Mouse (Mus musculus) inflammation-experienced regulatory T-cells, adult 6 months (primary cell): ENCODE measurements around the gene Dao. TPM values are rescaled to one million over a fixed set of nuclear protein-coding genes. Genes with fewer than 3 reads are reported as not detected.

Experiments used
- ATAC-seq: one replicate; pipeline ENCODE4 v1.8.0; 2017
- polyA plus RNA-seq, 3 experiments: library from polyadenylated mRNA; unstranded; fragments of 100-300 nt; shearing (Covaris generic); gene quantifications; one replicate each; pipeline ENCODE4 v1.2.1; 2017

Gene Dao
- polyA plus RNA-seq, 3 experiments from 2014 or later = not detected

DNA sequence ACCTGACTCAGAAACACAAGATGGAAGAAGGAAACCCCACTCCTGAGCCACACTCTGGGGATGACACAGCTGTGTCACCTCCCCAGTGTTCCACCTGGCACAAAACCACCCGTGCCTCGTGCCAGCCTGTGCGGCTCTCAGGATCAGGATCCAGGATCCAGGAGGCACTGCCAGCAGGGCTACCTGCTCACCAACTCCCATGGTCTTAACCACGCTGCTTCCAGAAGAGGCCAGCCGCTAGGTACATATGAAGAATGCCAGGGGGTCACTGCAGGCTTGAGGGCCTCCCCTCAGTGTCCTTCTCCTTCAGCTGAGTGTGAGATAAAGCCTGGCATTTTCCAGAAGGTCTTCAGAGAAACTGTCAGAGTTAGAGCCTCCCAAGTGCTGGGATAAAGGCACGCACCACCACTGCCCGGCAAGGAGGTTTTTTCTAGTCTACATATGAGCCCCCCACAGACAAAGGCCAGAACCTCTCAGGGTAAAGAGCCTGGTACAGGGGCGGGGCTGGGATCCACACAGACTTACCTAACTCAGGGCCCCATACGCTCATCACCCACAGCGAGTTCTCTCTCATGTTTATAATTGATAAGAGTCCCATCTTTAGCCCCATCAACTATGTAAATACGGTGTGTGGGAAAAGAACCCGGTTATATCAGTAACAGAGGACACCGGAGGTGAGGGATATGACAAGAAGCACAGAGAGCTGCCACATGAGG is 19.3 kb upstream of the Dao start:
- ATAC-seq = no peak

DNA sequence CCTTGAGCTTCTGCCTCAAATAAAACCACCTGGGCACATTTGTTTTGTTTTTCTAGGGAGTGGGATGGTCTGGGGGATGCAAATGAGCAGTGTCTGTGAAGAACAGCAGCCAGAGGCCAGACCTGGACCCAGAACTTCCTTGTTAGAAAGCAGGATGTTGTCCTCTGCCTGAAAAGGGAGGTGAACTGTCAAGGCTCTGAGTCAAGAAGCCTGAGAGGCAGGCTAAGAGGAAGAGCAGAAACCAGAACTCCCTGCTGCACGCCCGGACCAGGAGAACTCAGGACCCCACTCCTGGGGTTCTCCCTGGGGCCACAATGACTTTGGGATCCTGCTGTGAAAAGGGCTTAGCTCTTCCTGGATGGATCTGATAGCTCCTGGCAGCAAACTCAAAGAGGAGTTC is 17.8 kb upstream of the Dao start:
- peak; percentile 43 for ATAC-seq

GRCm38 (mm10) chr5:113986182-113986961 is 17.1 kb upstream of the Dao start:
- ATAC-seq = no peak

DNA sequence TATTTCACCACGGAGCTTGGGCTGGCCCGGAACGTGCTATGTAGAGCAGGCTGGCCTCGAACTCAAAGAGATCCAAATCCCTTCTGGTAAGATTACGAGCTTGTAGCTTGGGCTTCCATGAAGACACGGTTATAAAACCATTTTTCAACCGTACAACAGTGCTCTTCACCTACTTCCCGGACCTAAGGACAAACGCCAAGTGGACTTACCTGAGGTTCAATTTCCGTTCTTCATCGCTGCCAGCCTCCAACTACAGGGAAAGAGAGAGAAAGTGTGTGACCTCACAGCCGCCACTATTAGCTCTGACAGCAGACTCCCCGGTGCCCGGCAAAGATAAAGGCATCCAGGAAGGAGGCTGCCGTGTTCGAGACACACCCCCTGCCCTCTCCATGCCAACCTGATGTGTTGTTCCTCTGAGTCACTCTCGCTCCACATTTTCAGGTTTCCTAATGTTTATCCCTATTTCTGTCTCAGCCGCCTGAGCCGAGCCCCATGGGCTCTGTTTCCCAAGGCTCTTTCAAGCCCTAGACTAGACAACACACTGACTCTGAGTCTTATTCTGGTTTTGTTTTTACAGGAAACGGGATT is 14.0 kb upstream of the Dao start:
- no peak for ATAC-seq

DNA sequence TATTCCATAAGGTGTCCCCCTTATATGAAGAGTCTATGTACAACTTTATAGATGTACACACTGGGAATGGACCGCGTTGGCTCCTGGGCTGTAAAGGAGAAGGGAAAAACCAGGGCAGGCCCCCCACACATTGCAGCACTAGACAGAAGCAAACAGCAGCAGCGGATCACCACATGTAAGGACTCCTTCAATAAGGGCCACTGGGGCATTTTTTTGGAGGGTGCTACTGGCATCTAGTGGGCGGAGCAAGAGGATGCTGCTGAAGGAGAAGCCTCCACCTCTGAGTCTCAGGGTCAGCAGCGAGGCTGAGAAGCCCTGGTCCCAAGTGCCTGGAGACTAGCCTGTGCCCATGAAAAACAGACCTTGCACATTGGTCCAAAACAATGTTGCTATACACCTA is 12.9 kb upstream of the Dao start:
- no peak for ATAC-seq

DNA sequence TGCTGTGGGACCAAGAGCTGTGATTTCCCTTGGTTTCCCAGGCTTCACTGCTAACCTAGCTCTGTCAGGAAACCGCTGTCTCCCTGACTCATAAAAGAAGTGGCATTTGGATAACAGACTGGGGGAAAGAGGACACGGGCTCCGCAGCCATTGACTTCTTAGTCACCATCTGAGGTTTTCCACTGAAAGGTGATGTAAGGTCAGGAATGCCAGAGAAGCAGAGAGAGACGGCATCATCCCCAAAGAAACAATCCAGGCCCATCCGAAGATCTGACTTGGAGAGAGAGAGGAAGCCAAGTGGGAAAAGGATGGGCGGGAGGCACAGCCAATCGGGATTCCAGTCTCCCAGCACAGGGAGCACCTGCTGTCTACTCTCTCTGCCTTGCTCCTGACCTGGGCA is 12.4 kb upstream of the Dao start:
- ATAC-seq = no peak

DNA sequence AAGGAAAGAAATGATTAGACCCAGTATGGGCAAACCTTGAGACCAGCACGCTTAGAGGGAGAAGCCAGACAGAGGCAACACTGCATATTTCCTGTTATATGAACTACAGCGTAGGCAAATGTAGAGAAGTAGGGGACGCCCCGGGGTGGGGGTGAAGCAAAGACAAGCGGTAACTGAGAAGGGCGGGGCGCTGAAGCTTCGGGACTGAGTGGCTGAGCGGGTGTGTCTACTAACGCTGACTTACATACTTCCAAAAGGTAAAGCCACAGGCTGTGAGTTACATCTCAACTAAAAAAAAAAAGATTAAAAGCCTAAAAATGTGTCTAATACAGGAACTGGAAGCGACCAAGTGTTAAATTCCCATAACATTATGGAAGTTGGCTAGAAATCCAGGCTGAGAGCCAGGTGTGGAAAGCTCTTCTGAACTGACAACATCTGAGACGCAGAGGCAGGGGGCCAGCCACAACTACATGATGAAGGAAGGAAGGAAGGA is 11.1 kb upstream of the Dao start:
- ATAC-seq = peak; percentile 98

DNA sequence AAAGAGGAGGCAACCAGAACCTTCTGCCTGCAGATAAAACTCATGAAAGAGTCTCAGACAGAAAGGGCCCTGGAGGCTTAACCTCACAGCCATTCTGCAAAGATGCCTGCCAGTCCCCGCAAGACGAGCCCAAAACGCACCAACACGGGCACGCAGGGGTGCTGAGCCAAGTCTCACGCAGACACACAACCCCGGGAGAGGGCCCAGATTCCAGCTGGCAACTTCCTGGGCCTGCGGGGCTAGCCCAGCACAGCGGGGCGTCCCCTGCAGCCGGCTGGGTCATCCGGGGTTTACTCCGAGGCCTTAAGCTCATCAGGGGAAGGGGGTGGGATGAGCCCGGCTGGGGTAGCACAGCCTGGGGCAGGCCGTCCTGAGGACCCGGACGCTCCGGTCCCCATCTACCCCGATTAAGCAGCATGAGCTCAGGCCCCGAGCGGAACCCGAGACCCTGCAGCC is 10.4 kb upstream of the Dao start:
- ATAC-seq = peak; percentile 30

GRCm38 (mm10) chr5:113993487-113994465 is 9.7 kb upstream of the Dao start, which contains the start of gene Ssh1:
TSS of gene Ssh1 (minus strand) at chr5:113993894.
- peak; percentile 10 for ATAC-seq

GRCm38 (mm10) chr5:113996458-113996857 is 7.0 kb upstream of the Dao start:
- ATAC-seq = no peak

DNA sequence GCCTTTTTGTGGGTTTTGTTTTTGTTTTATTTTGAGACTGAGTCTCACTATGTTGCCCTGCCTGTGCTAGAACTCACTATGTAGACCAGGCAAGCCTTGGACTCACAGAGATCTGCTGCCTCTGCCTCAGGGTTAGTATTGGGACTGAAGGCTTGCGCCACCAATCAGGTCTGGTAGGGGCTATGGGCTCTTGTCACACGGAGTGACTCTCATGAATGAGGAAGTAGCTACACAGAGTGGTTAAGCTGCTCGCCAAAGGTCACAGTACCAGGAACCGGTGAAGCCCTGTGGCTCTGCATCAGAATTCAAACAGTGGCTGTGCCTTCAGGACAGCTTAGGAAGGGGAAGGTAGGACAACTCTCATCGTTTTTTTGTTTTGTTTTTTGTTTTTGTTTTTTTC is 4.1 kb upstream of the Dao start:
- no peak for ATAC-seq

GRCm38 (mm10) chr5:114004573-114004972 is 1.1 kb downstream of the Dao start:
- ATAC-seq = no peak

DNA sequence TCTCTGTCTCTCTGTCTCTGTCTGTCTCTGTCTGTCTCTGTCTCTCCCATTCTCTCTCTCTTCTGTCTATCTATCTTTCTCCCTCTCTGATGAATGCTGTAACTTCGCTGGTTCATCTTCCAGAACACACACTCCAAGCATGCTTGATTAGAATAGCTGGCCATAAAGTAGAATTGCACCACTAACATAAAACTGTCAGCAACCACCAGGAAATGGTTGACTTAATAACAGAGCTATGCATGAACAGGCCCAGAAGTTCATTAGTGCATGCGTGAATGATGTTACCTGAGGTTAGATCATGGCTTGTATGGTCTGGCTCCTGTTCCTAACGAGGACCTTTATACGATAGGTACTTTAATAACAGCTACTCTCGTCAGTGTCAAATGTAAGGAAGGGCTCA is 1.6 kb downstream of the Dao start:
- ATAC-seq = no peak

GRCm38 (mm10) chr5:114006974-114007373 is 3.5 kb downstream of the Dao start:
- no peak for ATAC-seq

- no peak for ATAC-seq
Observed at GRCm38 (mm10) chr5:114007753-114008453, 4.4 kb downstream of the Dao start.

- no peak for ATAC-seq
Observed at GRCm38 (mm10) chr5:114009049-114009448, 5.5 kb downstream of the Dao start.

DNA sequence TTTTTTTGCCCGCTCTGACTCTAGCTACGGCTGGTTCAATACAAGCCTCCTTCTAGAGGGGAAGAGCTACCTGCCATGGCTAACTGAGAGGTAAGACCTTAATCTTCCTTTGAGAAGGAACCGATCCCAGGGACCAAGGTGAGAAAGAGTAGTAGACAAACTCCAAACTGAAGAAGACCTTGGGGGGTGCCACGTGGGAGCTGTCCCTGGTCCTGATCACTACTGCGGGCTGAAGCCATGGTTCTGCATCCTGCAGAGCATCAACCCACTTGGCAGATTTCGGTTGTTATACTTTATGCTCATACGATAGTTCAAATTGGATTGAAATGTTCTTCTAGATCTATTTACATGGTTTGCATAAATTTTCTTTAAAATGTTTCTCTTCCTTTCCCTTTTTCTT is 11.6 kb downstream of the Dao start:
- ATAC-seq = no peak

DNA sequence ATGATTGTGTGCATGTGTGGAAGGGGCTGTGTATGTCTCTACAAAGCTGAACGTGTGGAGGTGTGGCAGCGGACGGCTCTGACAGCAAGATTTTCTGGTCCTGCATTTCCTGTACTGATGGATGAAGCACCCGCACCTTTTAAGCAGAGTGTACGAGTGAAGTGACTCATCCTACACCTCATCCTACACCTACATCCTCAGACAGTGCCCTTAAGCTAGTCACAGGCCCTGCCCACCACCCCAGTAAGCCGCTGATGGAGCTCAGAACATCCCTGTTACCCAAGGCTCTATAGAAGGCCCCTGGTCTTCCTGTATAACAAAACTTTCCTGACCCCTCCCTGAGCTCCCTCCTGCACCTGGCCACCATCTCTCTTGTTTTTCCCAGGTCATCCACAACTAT is 20.9 kb downstream of the Dao start:
- no peak for ATAC-seq

GRCm38 (mm10) chr5:114024885-114025284 is 21.4 kb downstream of the Dao start:
- no peak for ATAC-seq

DNA sequence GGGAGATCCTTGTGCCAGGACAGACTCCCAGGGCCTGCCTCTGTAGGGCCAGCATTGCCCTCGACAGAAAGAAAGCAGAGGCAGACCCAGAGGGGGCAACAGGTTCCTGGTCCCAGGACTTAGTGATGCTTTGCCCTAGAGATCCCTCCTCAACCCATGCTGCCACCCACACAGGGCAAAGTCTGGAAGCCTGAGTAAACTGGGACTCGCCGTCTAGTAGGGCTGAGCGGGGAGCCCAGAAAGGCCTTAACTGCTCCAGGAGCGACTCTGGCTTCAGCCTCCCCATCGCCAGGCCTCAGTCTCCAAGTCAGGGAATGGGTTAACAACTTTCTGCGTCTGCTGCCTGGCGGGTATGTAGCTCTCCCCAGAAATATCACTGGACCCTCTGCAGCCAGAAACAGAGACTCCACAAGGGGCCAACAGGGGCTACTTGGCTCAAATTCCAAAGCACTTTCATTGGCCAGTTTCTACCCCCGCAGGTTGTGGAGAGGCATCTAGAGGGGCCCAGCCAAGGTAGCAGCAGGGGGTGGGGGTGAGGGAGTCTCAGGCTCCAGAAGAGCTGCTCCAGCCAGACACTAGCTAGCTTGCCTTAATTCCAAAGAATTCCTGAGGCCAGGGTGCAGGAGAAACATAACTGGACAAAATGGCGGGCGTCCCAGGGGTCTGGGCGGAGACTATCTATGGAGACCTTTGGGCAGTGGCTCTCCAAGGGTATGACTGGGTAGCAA is 23.9 kb downstream of the Dao start:
- ATAC-seq = no peak

- no peak for ATAC-seq
Observed at GRCm38 (mm10) chr5:114028111-114028510, 24.6 kb downstream of the Dao start.
